Mouse (Mus musculus) adrenal gland, postnatal 25 days (tissue): ENCODE measurements around the gene Bcl10. TPM values are rescaled to one million over a fixed set of nuclear protein-coding genes. Genes with fewer than 3 reads are reported as not detected.
"Not testable (repeated sequence)": the region's sequence is repeated elsewhere in the genome, so short reads cannot be mapped to it uniquely, and the experiment has no call there.

ENCODE experiments used
- DNase-seq: peaks from one replicate; pipeline ENCODE4 v3.0.0; 2021; ENCODE audit warnings: mixed read lengths
- total RNA-seq: library from RNA; stranded (reverse); gene quantifications from 2 replicates; pipeline ENCODE4 v1.2.3, GENCODE M21; 2021

Bcl10 gene
- total RNA-seq, 1 experiment from 2014 or later, result 25.1 TPM

GRCm38 (mm10) chr3:145913942-145914341 is 8.7 kb upstream of the Bcl10 start:
- not testable (repeated sequence) for DNase-seq

GRCm38 (mm10) chr3:145916374-145916773 is 6.2 kb upstream of the Bcl10 start:
- no peak for DNase-seq

GRCm38 (mm10) chr3:145916826-145917225 is 5.8 kb upstream of the Bcl10 start:
- no peak for DNase-seq

- DNase-seq, result no peak
Observed at GRCm38 (mm10) chr3:145922971-145923370, 367 bp downstream of the Bcl10 start.

- DNase-seq, result peak; percentile 99
Observed at GRCm38 (mm10) chr3:145923874-145924577, 1.4 kb downstream of the Bcl10 start.

GRCm38 (mm10) chr3:145924649-145925337 is 2.2 kb downstream of the Bcl10 start:
- peak; percentile 42 for DNase-seq

GRCm38 (mm10) chr3:145925506-145925905 is 2.9 kb downstream of the Bcl10 start:
- no peak for DNase-seq

GRCm38 (mm10) chr3:145929525-145930400 is 7.2 kb downstream of the Bcl10 start:
- DNase-seq, result no peak

GRCm38 (mm10) chr3:145933845-145934244 is 11.2 kb downstream of the Bcl10 start:
- no peak for DNase-seq

- DNase-seq, result peak; percentile 94
Observed at GRCm38 (mm10) chr3:145937505-145938404, 15.2 kb downstream of the Bcl10 start, which contains the start of gene 2410004B18Rik. 2410004B18Rik (plus strand) TSS chr3:145938014.

GRCm38 (mm10) chr3:145938405-145939349 is 16.1 kb downstream of the Bcl10 start:
- DNase-seq, result peak; percentile 15

- DNase-seq, result no peak
Observed at GRCm38 (mm10) chr3:145939402-145939801, 16.8 kb downstream of the Bcl10 start.

- DNase-seq, result no peak
Observed at GRCm38 (mm10) chr3:145939971-145940370, 17.4 kb downstream of the Bcl10 start.

- DNase-seq, result peak; percentile 58
Observed at GRCm38 (mm10) chr3:145941971-145942370, 19.4 kb downstream of the Bcl10 start.

- no peak for DNase-seq
Observed at GRCm38 (mm10) chr3:145944348-145944747, 21.7 kb downstream of the Bcl10 start.

GRCm38 (mm10) chr3:145945904-145946303 is 23.3 kb downstream of the Bcl10 start:
- DNase-seq, result no peak

- DNase-seq, result no peak
Observed at GRCm38 (mm10) chr3:145946654-145947053, 24.1 kb downstream of the Bcl10 start.

- DNase-seq, result no peak
Observed at GRCm38 (mm10) chr3:145947539-145948204, 25.1 kb downstream of the Bcl10 start.

GRCm38 (mm10) chr3:145950034-145950814 is 27.6 kb downstream of the Bcl10 start:
- DNase-seq, result no peak
